Mouse (Mus musculus) right cerebral cortex, postnatal 10 days (tissue): ENCODE measurements around the gene Spire2.

Experiments
- DNase-seq, 2 experiments: peaks; one replicate each; pipeline ENCODE4 v3.0.0; 2021; ENCODE audit warnings: low spot score in 2 of 2

Gene Spire2

GRCm38 (mm10) chr8:123333864-123334263 is 1.4 kb downstream of the Spire2 start:
- peak; percentile 64 to 72 for DNase-seq

GRCm38 (mm10) chr8:123334467-123334866 is 2.0 kb downstream of the Spire2 start:
- no peak for DNase-seq

GRCm38 (mm10) chr8:123337475-123337874 is 5.0 kb downstream of the Spire2 start:
- DNase-seq: no peak

GRCm38 (mm10) chr8:123340071-123340470 is 7.6 kb downstream of the Spire2 start:
- no peak for DNase-seq

- no peak for DNase-seq
Observed at GRCm38 (mm10) chr8:123341040-123342015, 8.8 kb downstream of the Spire2 start.

GRCm38 (mm10) chr8:123342253-123342652 is 9.7 kb downstream of the Spire2 start:
- DNase-seq: no peak

GRCm38 (mm10) chr8:123342911-123343310 is 10.4 kb downstream of the Spire2 start:
- DNase-seq: no peak

- DNase-seq: no peak
Observed at GRCm38 (mm10) chr8:123343422-123343821, 10.9 kb downstream of the Spire2 start.

- no peak for DNase-seq
Observed at GRCm38 (mm10) chr8:123345135-123345534, 12.6 kb downstream of the Spire2 start.

GRCm38 (mm10) chr8:123345856-123346255 is 13.3 kb downstream of the Spire2 start:
- DNase-seq: no peak

- DNase-seq: no peak
Observed at GRCm38 (mm10) chr8:123347293-123347692, 14.8 kb downstream of the Spire2 start.

- DNase-seq: peak; percentile 74
Observed at GRCm38 (mm10) chr8:123348237-123348843, 15.8 kb downstream of the Spire2 start.

- no peak for DNase-seq
Observed at GRCm38 (mm10) chr8:123349073-123349472, 16.6 kb downstream of the Spire2 start.

- DNase-seq: no peak
Observed at GRCm38 (mm10) chr8:123352118-123352517, 19.6 kb downstream of the Spire2 start.

- peak; percentile 63 to 74 for DNase-seq
Observed at GRCm38 (mm10) chr8:123352786-123353185, 20.3 kb downstream of the Spire2 start.

GRCm38 (mm10) chr8:123353216-123353615 is 20.7 kb downstream of the Spire2 start:
- DNase-seq: no peak

GRCm38 (mm10) chr8:123361082-123361739 is 28.7 kb downstream of the Spire2 start:
- DNase-seq: peak; percentile 86

GRCm38 (mm10) chr8:123373403-123374238 is 41.1 kb downstream of the Spire2 start, which contains the start of gene Tcf25:
TSS of gene Tcf25 (plus strand) at chr8:123373753.
- peak; percentile 98 for DNase-seq

GRCm38 (mm10) chr8:123374239-123374578 is 41.7 kb downstream of the Spire2 start:
- peak; percentile 95 for DNase-seq

GRCm38 (mm10) chr8:123375701-123376100 is 43.2 kb downstream of the Spire2 start:
- no peak for DNase-seq

- DNase-seq: no peak
Observed at GRCm38 (mm10) chr8:123376106-123376505, 43.6 kb downstream of the Spire2 start.
